Mouse (Mus musculus) hindbrain, embryonic 10.5 days (tissue): ENCODE measurements at regions not wholly inside any gene's neighbourhood (a gene's known extent, or its start where the extent isn't known, plus 50 kb on each side); places are given as distances from the start of the nearest gene placed in this dataset.
A peak's percentile ranks its signal among the peaks of the same experiment; 100 is the strongest.

ENCODE experiments used
- DNase-seq: peaks from one replicate; pipeline ENCODE4 v3.0.0-alpha.2; 2017; ENCODE audit warnings: low spot score
- H3K27ac ChIP-seq: fragments of 300-500 bp; sonication (generic); 2 replicates; pipeline ENCODE4 v1.5.1; 2016; ENCODE audit warnings: mild to moderate bottlenecking, moderate library complexity
- H3K27me3 ChIP-seq: fragments of 300-500 bp; sonication (generic); 2 replicates; pipeline ENCODE4 v1.6.1; 2016; ENCODE audit warnings: mild to moderate bottlenecking; ENCODE audit not compliant: poor library complexity, insufficient read depth, severe bottlenecking
- H3K36me3 ChIP-seq: fragments of 300-500 bp; sonication (generic); 2 replicates; pipeline ENCODE4 v1.6.1; 2016; ENCODE audit warnings: mild to moderate bottlenecking, moderate library complexity
- H3K4me1 ChIP-seq: fragments of 300-500 bp; sonication (generic); replicated peaks from 2 replicates; pipeline ENCODE4 v1.6.1; 2016; ENCODE audit warnings: mild to moderate bottlenecking
- H3K4me3 ChIP-seq: fragments of 300-500 bp; sonication (generic); 2 replicates; pipeline ENCODE4 v1.5.1; 2016; ENCODE audit warnings: mild to moderate bottlenecking, moderate library complexity
- H3K9me3 ChIP-seq: fragments of 300-500 bp; sonication (generic); 2 replicates; pipeline ENCODE4 v1.6.1; 2016; ENCODE audit warnings: mild to moderate bottlenecking, moderate library complexity
- WGBS: fragments of 180-500 bp; shearing (Covaris S2); methylation state at CpG from one replicate; pipeline ENCODE4 v1.1.7; 2016; 5-methylcytosine and 5-hydroxymethylcytosine counted together

GRCm38 (mm10) chr5:126573766-126574165 lies 667.8 kb upstream of the Tmem132c start:
- no peaks in the 10 kb centered on the region for H3K36me3 ChIP-seq
- H3K4me1 ChIP-seq = no peaks in the 10 kb centered on the region
- 77% methylated on average over 2 of the region's 2 CpGs for WGBS
- H3K27ac ChIP-seq = no peak overlapping the region
- H3K4me3 ChIP-seq = no peak overlapping the region
- DNase-seq = no peak
- H3K9me3 ChIP-seq = peaks cover 5% of the 10 kb centered on the region; the same call in 1 of the 2 replicates
- no peaks in the 10 kb centered on the region for H3K27me3 ChIP-seq

- peak; percentile 30 for DNase-seq
- Histone ChIP-seq H3K27me3 (no peaks in the 10 kb centered on the region), H3K4me1 (peaks cover 3% of the 10 kb centered on the region; the same call in 1 of the 2 replicates), H3K4me3 (no peak overlapping the region), H3K9me3 (peaks cover 3% of the 10 kb centered on the region; the same call in 1 of the 2 replicates), H3K36me3 (no peaks in the 10 kb centered on the region), H3K27ac (no peak overlapping the region)
- WGBS = 55% methylated on average over 12 of the region's 12 CpGs
Measured at GRCm38 (mm10) chr5:126597786-126598330, 643.8 kb upstream of the Tmem132c start.

DNA sequence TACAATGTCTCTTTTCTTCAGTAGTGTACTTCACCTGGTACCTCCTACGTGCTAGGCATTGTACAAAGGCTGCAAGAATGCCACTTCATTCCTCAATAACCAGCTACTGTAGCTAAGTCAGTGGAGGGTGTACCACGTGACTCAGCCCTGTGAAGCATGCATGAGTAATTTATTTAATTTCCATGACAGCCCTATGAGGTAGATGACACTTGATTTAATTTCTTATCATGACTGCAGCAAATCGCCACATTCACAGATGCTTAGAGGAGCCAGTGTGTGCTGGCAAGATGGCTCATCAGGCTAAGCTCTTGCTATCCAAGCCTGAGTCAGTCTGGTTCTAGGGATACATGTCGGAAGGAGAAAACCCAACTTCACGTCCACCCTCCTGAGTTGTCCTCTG lies 642.0 kb upstream of the Tmem132c start:
- Histone ChIP-seq H3K27me3 (no peaks in the 10 kb centered on the region), H3K4me3 (no peak overlapping the region), H3K4me1 (peaks cover 3% of the 10 kb centered on the region; the same call in 1 of the 2 replicates), H3K27ac (no peak overlapping the region), H3K36me3 (no peaks in the 10 kb centered on the region), H3K9me3 (peaks cover 3% of the 10 kb centered on the region; the same call in 1 of the 2 replicates)
- DNase-seq = no peak
- WGBS = 88% methylated on average over 5 of the region's 5 CpGs

- DNase-seq = no peak
- Histone ChIP-seq H3K27ac (no peak overlapping the region), H3K27me3 (no peaks in the 10 kb centered on the region), H3K4me1 (no peaks in the 10 kb centered on the region), H3K36me3 (no peaks in the 10 kb centered on the region), H3K9me3 (no peaks in the 10 kb centered on the region), H3K4me3 (no peak overlapping the region)
- 84% methylated on average over 5 of the region's 5 CpGs for WGBS
Measured at GRCm38 (mm10) chr5:126606756-126607155, 634.9 kb upstream of the Tmem132c start.

DNA sequence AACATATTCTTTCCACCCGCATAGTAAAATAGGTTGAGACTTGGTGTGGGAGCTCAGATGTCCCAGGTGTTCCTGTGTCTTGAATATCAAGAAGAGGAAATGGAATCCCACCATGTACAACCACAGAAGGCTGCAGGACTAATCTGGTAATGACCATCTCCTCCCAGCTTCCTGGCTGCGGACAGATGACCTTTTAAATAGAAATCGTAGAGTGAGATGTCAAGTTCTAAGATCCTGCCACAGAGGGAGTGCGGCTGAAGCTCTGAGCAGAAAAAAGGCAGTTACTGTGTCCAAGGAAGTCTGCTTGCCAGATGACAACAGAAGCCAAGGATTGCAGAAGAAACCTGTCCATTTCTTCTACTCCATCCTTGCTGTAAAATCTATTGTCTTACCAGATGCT lies 629.0 kb upstream of the Tmem132c start:
- 91% methylated on average over 4 of the region's 4 CpGs for WGBS

DNA sequence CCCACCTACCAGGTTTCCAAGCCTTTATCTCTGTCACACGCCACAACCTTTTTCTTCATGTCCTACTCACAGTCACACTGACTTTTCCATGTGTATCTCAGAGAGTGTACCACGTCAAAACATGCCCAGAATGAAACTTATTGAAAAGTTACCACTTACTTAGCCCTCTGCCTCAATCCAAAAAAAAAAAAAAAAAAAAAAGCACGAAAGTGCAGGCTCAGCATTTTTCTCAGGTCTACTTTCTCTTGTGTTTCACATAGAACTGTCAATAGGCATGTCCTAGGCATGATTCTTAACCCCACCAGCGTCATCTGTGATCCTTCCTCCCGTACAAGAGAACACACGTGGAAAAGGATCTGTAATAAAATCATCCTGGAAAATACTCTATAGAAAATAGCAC lies 619.1 kb upstream of the Tmem132c start:
- Histone ChIP-seq H3K36me3 (no peaks in the 10 kb centered on the region), H3K9me3 (no peaks in the 10 kb centered on the region), H3K4me3 (no peak overlapping the region), H3K4me1 (no peaks in the 10 kb centered on the region), H3K27me3 (no peaks in the 10 kb centered on the region), H3K27ac (no peak overlapping the region)
- 85% methylated on average over 6 of the region's 6 CpGs for WGBS
- DNase-seq = no peak

More for the DNA sequence above, 629.0 kb upstream of the Tmem132c start:
- Histone ChIP-seq H3K4me1 (no peaks in the 10 kb centered on the region), H3K4me3 (no peak overlapping the region), H3K36me3 (no peaks in the 10 kb centered on the region), H3K27ac (no peak overlapping the region), H3K9me3 (no peaks in the 10 kb centered on the region), H3K27me3 (no peaks in the 10 kb centered on the region)
- DNase-seq = no peak

GRCm38 (mm10) chr5:126623205-126623604 lies 618.4 kb upstream of the Tmem132c start:
- peak; percentile 53 for DNase-seq
- Histone ChIP-seq H3K9me3 (no peaks in the 10 kb centered on the region), H3K4me3 (no peak overlapping the region), H3K27ac (no peak overlapping the region), H3K36me3 (no peaks in the 10 kb centered on the region), H3K4me1 (no peaks in the 10 kb centered on the region), H3K27me3 (no peaks in the 10 kb centered on the region)
- 13% methylated on average over 6 of the region's 6 CpGs for WGBS

GRCm38 (mm10) chr5:126629826-126630225 lies 611.8 kb upstream of the Tmem132c start:
- Histone ChIP-seq H3K27me3 (no peaks in the 10 kb centered on the region), H3K4me3 (no peak overlapping the region), H3K9me3 (no peaks in the 10 kb centered on the region), H3K27ac (no peak overlapping the region), H3K4me1 (no peaks in the 10 kb centered on the region), H3K36me3 (no peaks in the 10 kb centered on the region)
- 43% methylated on average over 2 of the region's 2 CpGs for WGBS
- DNase-seq = no peak

GRCm38 (mm10) chr5:126650415-126650814 lies 591.2 kb upstream of the Tmem132c start:
- Histone ChIP-seq H3K4me3 (no peak overlapping the region), H3K4me1 (no peaks in the 10 kb centered on the region), H3K27me3 (no peaks in the 10 kb centered on the region), H3K36me3 (no peaks in the 10 kb centered on the region), H3K9me3 (no peaks in the 10 kb centered on the region), H3K27ac (no peak overlapping the region)
- 90% methylated on average over 7 of the region's 7 CpGs for WGBS
- DNase-seq = no peak

- Histone ChIP-seq H3K4me3 (no peak overlapping the region), H3K4me1 (no peaks in the 10 kb centered on the region), H3K27me3 (no peaks in the 10 kb centered on the region), H3K36me3 (no peaks in the 10 kb centered on the region), H3K27ac (no peak overlapping the region), H3K9me3 (no peaks in the 10 kb centered on the region)
- DNase-seq = peak; percentile 48
- 16% methylated on average over 3 of the region's 3 CpGs for WGBS
Measured at GRCm38 (mm10) chr5:126651367-126651766, 590.2 kb upstream of the Tmem132c start.

- H3K9me3 ChIP-seq = peaks cover 3% of the 10 kb centered on the region; the same call in 1 of the 2 replicates
- no peak for DNase-seq
- no peaks in the 10 kb centered on the region for H3K4me1 ChIP-seq
- no peaks in the 10 kb centered on the region for H3K36me3 ChIP-seq
- no peaks in the 10 kb centered on the region for H3K27me3 ChIP-seq
- H3K27ac ChIP-seq = no peak overlapping the region
- no peak overlapping the region for H3K4me3 ChIP-seq
- 89% methylated on average over 4 of the region's 4 CpGs for WGBS
Measured at GRCm38 (mm10) chr5:126662648-126663047, 579.0 kb upstream of the Tmem132c start.

- peak; percentile 46 for DNase-seq
- Histone ChIP-seq H3K27ac (no peak overlapping the region), H3K4me1 (no peaks in the 10 kb centered on the region), H3K9me3 (no peaks in the 10 kb centered on the region), H3K27me3 (no peaks in the 10 kb centered on the region), H3K36me3 (no peaks in the 10 kb centered on the region), H3K4me3 (no peak overlapping the region)
- 83% methylated on average over 1 of the region's 1 CpGs for WGBS
Measured at GRCm38 (mm10) chr5:126671156-126671555, 570.5 kb upstream of the Tmem132c start.

DNA sequence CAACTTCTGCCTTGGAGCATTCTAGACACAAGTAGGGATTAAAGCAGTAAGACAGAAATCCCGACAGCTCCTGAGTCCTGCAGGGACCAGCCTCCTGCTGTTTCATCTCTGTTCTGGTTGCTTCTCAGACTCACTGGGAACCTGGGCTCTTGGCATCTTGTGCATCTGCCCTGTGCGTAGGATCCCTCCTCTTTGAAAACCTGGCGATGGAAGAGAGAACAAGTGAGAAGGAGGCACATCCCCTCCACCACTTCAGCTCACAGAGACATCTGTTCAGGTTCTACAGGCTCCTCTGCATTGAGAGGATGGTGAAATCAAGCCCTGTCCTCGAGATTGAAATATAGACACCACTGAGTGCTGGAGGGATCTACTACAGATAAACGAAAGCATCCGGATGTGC lies 561.3 kb upstream of the Tmem132c start:
- Histone ChIP-seq H3K27ac (no peak overlapping the region), H3K36me3 (no peaks in the 10 kb centered on the region), H3K9me3 (no peaks in the 10 kb centered on the region), H3K4me1 (no peaks in the 10 kb centered on the region), H3K4me3 (no peak overlapping the region), H3K27me3 (no peaks in the 10 kb centered on the region)
- WGBS = 86% methylated on average over 6 of the region's 6 CpGs
- no peak for DNase-seq

DNA sequence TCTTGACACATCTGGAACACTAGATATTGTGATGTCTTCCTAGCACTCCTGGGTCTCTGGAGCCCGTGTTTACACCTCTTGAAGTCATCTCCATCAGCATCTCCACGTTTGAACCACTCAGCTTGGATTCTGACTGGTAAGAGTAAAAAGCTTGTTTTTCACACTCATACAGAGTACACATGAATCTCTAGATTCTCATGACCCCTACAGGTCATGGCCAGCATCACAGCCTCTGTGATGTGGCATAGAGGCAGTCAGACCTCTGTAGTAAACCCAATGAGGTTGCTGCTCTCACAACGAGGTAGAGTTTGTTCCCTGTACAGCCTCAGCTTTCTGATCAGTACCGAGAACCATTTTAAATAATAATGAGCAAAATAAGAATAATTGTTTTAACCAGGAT lies 542.3 kb upstream of the Tmem132c start:
- H3K9me3 ChIP-seq = no peaks in the 10 kb centered on the region
- peaks cover 5% of the 10 kb centered on the region; the same call in 1 of the 2 replicates for H3K4me1 ChIP-seq
- WGBS = 59% methylated on average over 4 of the region's 4 CpGs
- H3K27ac ChIP-seq = no peak overlapping the region
- H3K27me3 ChIP-seq = no peaks in the 10 kb centered on the region
- no peak overlapping the region for H3K4me3 ChIP-seq
- H3K36me3 ChIP-seq = no peaks in the 10 kb centered on the region
- DNase-seq = no peak
